Mouse (Mus musculus) heart, postnatal 4 days (tissue): ENCODE measurements at regions not wholly inside any gene's neighbourhood (a gene's known extent, or its start where the extent isn't known, plus 50 kb on each side); places are given as distances from the start of the nearest gene placed in this dataset.

Experiments used
- DNase-seq: peaks from one replicate; pipeline ENCODE4 v3.0.0; 2021

GRCm38 (mm10) chr10:83897558-83897957, 174.9 kb downstream of the 1500009L16Rik start:
- DNase-seq = no peak

- DNase-seq = peak; percentile 12
Measured at GRCm38 (mm10) chr10:83906751-83907150, 184.1 kb downstream of the 1500009L16Rik start.

GRCm38 (mm10) chr10:83910649-83911370, 188.1 kb downstream of the 1500009L16Rik start:
- DNase-seq = no peak

GRCm38 (mm10) chr10:83914401-83915132, 191.9 kb downstream of the 1500009L16Rik start:
- DNase-seq = no peak

GRCm38 (mm10) chr10:83915133-83915730, 192.6 kb downstream of the 1500009L16Rik start:
- no peak for DNase-seq

- DNase-seq = no peak
Measured at GRCm38 (mm10) chr10:83926990-83927389, 204.3 kb downstream of the 1500009L16Rik start.

GRCm38 (mm10) chr10:83927554-83927953, 204.9 kb downstream of the 1500009L16Rik start:
- DNase-seq = no peak

- no peak for DNase-seq
Measured at GRCm38 (mm10) chr10:83931758-83932157, 209.1 kb downstream of the 1500009L16Rik start.

- DNase-seq = no peak
Measured at GRCm38 (mm10) chr10:83933201-83933600, 210.5 kb downstream of the 1500009L16Rik start.

GRCm38 (mm10) chr10:83934498-83934897, 211.8 kb downstream of the 1500009L16Rik start:
- peak; percentile 21 for DNase-seq

- DNase-seq = peak; percentile 39
Measured at GRCm38 (mm10) chr10:83937168-83937567, 214.5 kb downstream of the 1500009L16Rik start.

- no peak for DNase-seq
Measured at GRCm38 (mm10) chr10:83942101-83942500, 219.4 kb downstream of the 1500009L16Rik start.

- DNase-seq = no peak
Measured at GRCm38 (mm10) chr10:83944158-83944557, 221.5 kb downstream of the 1500009L16Rik start.

- no peak for DNase-seq
Measured at GRCm38 (mm10) chr10:83944897-83945296, 222.2 kb downstream of the 1500009L16Rik start.

GRCm38 (mm10) chr10:83945503-83945902, 222.8 kb downstream of the 1500009L16Rik start:
- no peak for DNase-seq

- DNase-seq = no peak
Measured at GRCm38 (mm10) chr10:83946186-83947176, 223.8 kb downstream of the 1500009L16Rik start.

GRCm38 (mm10) chr10:83957118-83957759, 234.6 kb downstream of the 1500009L16Rik start:
- no peak for DNase-seq

GRCm38 (mm10) chr10:83958397-83958796, 235.7 kb downstream of the 1500009L16Rik start:
- no peak for DNase-seq

GRCm38 (mm10) chr10:83958826-83959225, 236.2 kb downstream of the 1500009L16Rik start:
- DNase-seq = no peak

- DNase-seq = no peak
Measured at GRCm38 (mm10) chr10:83963232-83963760, 240.6 kb downstream of the 1500009L16Rik start.
